Mouse (Mus musculus) spleen, adult 2 months (tissue): Measurements from ENCODE around the gene Trim33. TPM values are rescaled to one million over a fixed set of nuclear protein-coding genes. Genes with fewer than 3 reads are reported as not detected.

ENCODE experiments used
- DNase-seq, 2 experiments: peaks; one replicate each; pipeline versions ENCODE4 v3.0.0 to v3.0.0-alpha.2; 2012 to 2021; ENCODE audit warnings: low spot score in 2 of 2, low read depth in 1 of 2
- H3K27ac ChIP-seq: fragments of 200-500 bp; 2 replicates; pipeline ENCODE4 v1.5.1; 2012; ENCODE audit warnings: low read length, inconsistent platforms; ENCODE audit not compliant: insufficient read depth
- H3K27me3 ChIP-seq: fragments of 200-500 bp; 2 replicates; pipeline ENCODE4 v1.6.1; 2012; ENCODE audit warnings: mild to moderate bottlenecking, moderate library complexity, low read length, inconsistent platforms; ENCODE audit not compliant: control insufficient read depth, insufficient read depth
- H3K36me3 ChIP-seq: fragments of 200-500 bp; 2 replicates; pipeline ENCODE4 v1.6.1; 2012; ENCODE audit warnings: mild to moderate bottlenecking, low read length, inconsistent platforms; ENCODE audit not compliant: control insufficient read depth, insufficient read depth
- H3K4me1 ChIP-seq: fragments of 200-500 bp; 2 replicates; pipeline ENCODE4 v1.6.1; 2011; ENCODE audit warnings: inconsistent platforms; ENCODE audit not compliant: control insufficient read depth, insufficient read depth, insufficient read length
- H3K4me3 ChIP-seq: fragments of 200-500 bp; 2 replicates; pipeline ENCODE4 v1.5.1; 2011; ENCODE audit warnings: mild to moderate bottlenecking, inconsistent platforms; ENCODE audit not compliant: insufficient read depth, insufficient read length; ENCODE audit errors: extremely low read depth
- CTCF ChIP-seq: fragments of 200-500 bp; IDR thresholded peaks from 2 replicates; pipeline ENCODE4 v1.5.1; 2011; ENCODE audit warnings: mild to moderate bottlenecking, inconsistent platforms; ENCODE audit not compliant: insufficient read depth, insufficient read length, insufficient replicate concordance; ENCODE audit errors: extremely low read depth
- POLR2A ChIP-seq: fragments of 200-500 bp; IDR thresholded peaks from 2 replicates; pipeline ENCODE4 v1.6.1; 2011; ENCODE audit warnings: low read depth, low read length, inconsistent platforms
- WGBS: fragments of 180-500 bp; shearing (Covaris S2); methylation state at CpG from one replicate; pipeline ENCODE4 v1.1.7; 2018; 5-methylcytosine and 5-hydroxymethylcytosine counted together
- polyA plus RNA-seq: library from polyadenylated mRNA; depleted of rRNA; stranded (reverse); fragments of >200 nt; gene quantifications from 2 replicates; pipeline ENCODE4 v1.2.3, GENCODE M21; 2012

The Trim33 gene
- polyA plus RNA-seq, 1 experiment, result 10.1 TPM

GRCm38 (mm10) chr3:103305411-103305982 is 26.4 kb downstream of the Trim33 start:
- Histone ChIP-seq H3K27ac (no peak overlapping the region), H3K27me3 (no peaks in the 10 kb centered on the region), H3K4me3 (no peak overlapping the region), H3K4me1 (peaks cover 3% of the 10 kb centered on the region), H3K36me3 (no peaks in the 10 kb centered on the region)
- WGBS, result 87% methylated on average over 6 of the region's 6 CpGs
- TF ChIP-seq POLR2A (no peak), CTCF (no peak)
- no peak for DNase-seq

GRCm38 (mm10) chr3:103309252-103309651 is 30.2 kb downstream of the Trim33 start:
- no peak for TF ChIP-seq CTCF
- no peak for TF ChIP-seq POLR2A
- WGBS, result 88% methylated on average over 5 of the region's 5 CpGs
- DNase-seq, result no peak
- Histone ChIP-seq H3K4me1 (peaks cover 3% of the 10 kb centered on the region), H3K27ac (no peak overlapping the region), H3K27me3 (no peaks in the 10 kb centered on the region), H3K4me3 (no peak overlapping the region), H3K36me3 (0 out of 2 replicates have a peak, but pooled peaks cover 2% of the 10 kb centered on the region)

GRCm38 (mm10) chr3:103309750-103310149 is 30.7 kb downstream of the Trim33 start:
- Histone ChIP-seq H3K27me3 (no peaks in the 10 kb centered on the region), H3K36me3 (peaks cover 3% of the 10 kb centered on the region; the same call in 1 of the 2 replicates), H3K4me1 (peaks cover 3% of the 10 kb centered on the region), H3K27ac (no peak overlapping the region), H3K4me3 (no peak overlapping the region)
- no peak for TF ChIP-seq CTCF
- TF ChIP-seq POLR2A, result no peak
- DNase-seq, result no peak
- WGBS, result 91% methylated on average over 1 of the region's 1 CpGs

GRCm38 (mm10) chr3:103314291-103314690 is 35.2 kb downstream of the Trim33 start:
- Histone ChIP-seq H3K36me3 (peaks cover 3% of the 10 kb centered on the region; the same call in 1 of the 2 replicates), H3K4me3 (no peak overlapping the region), H3K27me3 (no peaks in the 10 kb centered on the region), H3K4me1 (no peaks in the 10 kb centered on the region), H3K27ac (no peak overlapping the region)
- DNase-seq, result no peak
- TF ChIP-seq POLR2A (no peak), CTCF (no peak)

- no peak for DNase-seq
- Histone ChIP-seq H3K4me1 (no peaks in the 10 kb centered on the region), H3K27me3 (no peaks in the 10 kb centered on the region), H3K36me3 (peaks cover 16% of the 10 kb centered on the region), H3K27ac (no peak overlapping the region), H3K4me3 (no peak overlapping the region)
- TF ChIP-seq CTCF (no peak), POLR2A (no peak)
- WGBS, result 32% methylated on average over 1 of the region's 1 CpGs
Observed at GRCm38 (mm10) chr3:103335371-103335770, 56.3 kb downstream of the Trim33 start.

GRCm38 (mm10) chr3:103346658-103347057 is 67.6 kb downstream of the Trim33 start:
- Histone ChIP-seq H3K27ac (no peak overlapping the region), H3K4me1 (no peaks in the 10 kb centered on the region), H3K27me3 (no peaks in the 10 kb centered on the region), H3K36me3 (peaks cover 25% of the 10 kb centered on the region), H3K4me3 (no peak overlapping the region)
- no peak for TF ChIP-seq POLR2A
- no peak for DNase-seq
- WGBS, result 93% methylated on average over 2 of the region's 2 CpGs

GRCm38 (mm10) chr3:103353518-103353917 is 74.4 kb downstream of the Trim33 start:
- H3K4me3 ChIP-seq, result no peak overlapping the region
- no peak for TF ChIP-seq POLR2A
- TF ChIP-seq CTCF, result no peak
- no peaks in the 10 kb centered on the region for H3K27me3 ChIP-seq
- H3K27ac ChIP-seq, result no peak overlapping the region
- no peaks in the 10 kb centered on the region for H3K4me1 ChIP-seq
- WGBS, result 90% methylated on average over 5 of the region's 5 CpGs
- DNase-seq, result no peak
- H3K36me3 ChIP-seq, result peaks cover 14% of the 10 kb centered on the region
